In the genomic region with DNA sequence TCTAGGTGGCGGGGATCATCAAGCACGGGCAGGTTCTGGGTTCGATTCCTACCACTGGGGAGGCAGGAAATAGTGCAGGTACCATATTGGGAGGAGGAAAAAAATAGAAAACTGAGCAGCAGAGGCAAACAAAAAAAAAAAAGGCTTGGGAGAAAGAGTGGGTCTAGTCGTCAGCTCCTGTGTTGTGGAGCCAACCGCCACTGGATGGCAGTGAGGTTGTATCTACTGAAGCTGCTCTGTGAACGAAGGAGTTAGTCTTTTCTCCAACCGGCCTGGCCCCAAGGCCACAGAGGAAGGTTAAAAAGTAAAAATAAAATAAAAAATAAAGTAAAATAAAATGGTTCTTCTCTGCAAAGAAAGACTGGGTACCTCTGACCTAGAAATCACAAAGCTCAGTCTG, we compare ENCODE assay signal across 8 mouse cellular contexts. TPM values are rescaled to one million over a fixed set of nuclear protein-coding genes. Genes with fewer than 3 reads are reported as not detected.
DNase-seq lines count a peak whose midpoint lies in the region; ATAC-seq and TF ChIP-seq lines count a peak whose summit lies in the region.

No protein-coding gene starts in this region.

- no peaks in the 10 kb centered on the region for H3K9me3 ChIP-seq in intestine, embryonic 15.5 days
- no peaks in the 10 kb centered on the region for H3K9me3 ChIP-seq in intestine, embryonic 16.5 days (ENCODE audit: control insufficient read depth, low read length)
- no peaks in the 10 kb centered on the region for H3K9me3 ChIP-seq in forebrain, postnatal 0 days (ENCODE audit: low read length)

- H3K4me1 ChIP-seq in intestine, embryonic 15.5 days (replicated peaks), result peaks cover 27% of the 10 kb centered on the region
- H3K4me1 ChIP-seq in intestine, embryonic 16.5 days (ENCODE audit: control insufficient read depth, insufficient read depth, low read length), result peaks cover 18% of the 10 kb centered on the region
- peaks cover 7% of the 10 kb centered on the region; the same call in 1 of the 2 replicates for H3K4me1 ChIP-seq in forebrain, postnatal 0 days (ENCODE audit: insufficient read depth)

- WGBS in intestine, embryonic 15.5 days, result 71% methylated on average over 7 of the region's 7 CpGs
- 69% methylated on average over 7 of the region's 7 CpGs for WGBS in intestine, embryonic 16.5 days
- 62% methylated on average over 7 of the region's 7 CpGs for WGBS in forebrain, postnatal 0 days

- 0 out of 2 replicates have a peak overlapping the region, but pooled peaks have one; percentile 6 for H3K27ac ChIP-seq in intestine, embryonic 15.5 days
- no peak overlapping the region for H3K27ac ChIP-seq in intestine, embryonic 16.5 days (ENCODE audit: low read length)
- H3K27ac ChIP-seq in forebrain, postnatal 0 days (ENCODE audit: low read depth, low read length), result no peak overlapping the region

- no peak overlapping the region for H3K4me3 ChIP-seq in intestine, embryonic 15.5 days (replicated peaks)
- H3K4me3 ChIP-seq in intestine, embryonic 16.5 days (ENCODE audit: low read length), result no peak overlapping the region
- H3K4me3 ChIP-seq in forebrain, postnatal 0 days (ENCODE audit: low read depth, low read length), result no peak overlapping the region

- no peak overlapping the region for H3K9ac ChIP-seq in intestine, embryonic 15.5 days
- no peak overlapping the region for H3K9ac ChIP-seq in intestine, embryonic 16.5 days (ENCODE audit: low read depth, low read length)
- no peak overlapping the region for H3K9ac ChIP-seq in forebrain, postnatal 0 days

- no peaks in the 10 kb centered on the region for H3K36me3 ChIP-seq in intestine, embryonic 15.5 days
- H3K36me3 ChIP-seq in intestine, embryonic 16.5 days (ENCODE audit: control insufficient read depth, insufficient read depth, low read length), result no peaks in the 10 kb centered on the region
- no peaks in the 10 kb centered on the region for H3K36me3 ChIP-seq in forebrain, postnatal 0 days (ENCODE audit: insufficient read depth)

- DNase-seq in urinary bladder, postnatal 14 days (ENCODE audit: low spot score), result peak; percentile 38
- DNase-seq in urinary bladder, postnatal 4 days (ENCODE audit: low spot score in 2 of 2), result no peak
- DNase-seq in forebrain, postnatal 0 days, result peak; percentile 74
- peak; percentile 59 for DNase-seq in lung, postnatal 10 days
- no peak for DNase-seq in Muller cell, postnatal 12 days (ENCODE audit: inconsistent ontology term)

- H3K4me2 ChIP-seq in intestine, embryonic 15.5 days (replicated peaks), result no peak overlapping the region
- no peak overlapping the region for H3K4me2 ChIP-seq in intestine, embryonic 16.5 days (ENCODE audit: low read depth, low read length)
- no peak overlapping the region for H3K4me2 ChIP-seq in forebrain, postnatal 0 days (ENCODE audit: low read depth)

- TF ChIP-seq CTCF in forebrain, postnatal 0 days (IDR thresholded peaks at IDR 0.05; ENCODE audit: low read depth), result peak; percentile 72

- ATAC-seq in intestine, embryonic 15.5 days, result 0 out of 2 replicates have a peak, but pooled peaks have one; percentile 49
- ATAC-seq in intestine, embryonic 16.5 days, result no peak
- ATAC-seq in forebrain, postnatal 0 days, result peak; percentile 67
- ATAC-seq in megakaryocyte, adult 5-6 weeks (ENCODE audit: poor library complexity, severe bottlenecking), result no peak

- no peaks in the 10 kb centered on the region for H3K27me3 ChIP-seq in intestine, embryonic 15.5 days (replicated peaks)
- H3K27me3 ChIP-seq in intestine, embryonic 16.5 days (replicated peaks; ENCODE audit: control insufficient read depth, insufficient read depth, low read length), result no peaks in the 10 kb centered on the region
- no peaks in the 10 kb centered on the region for H3K27me3 ChIP-seq in forebrain, postnatal 0 days (ENCODE audit: insufficient read depth, low read length)

RNA-seq across cellular contexts. Expression of a gene that starts 39.2 kb away (rescaled TPM):
- polyA plus RNA-seq in intestine, embryonic 15.5 days (2015; fragmentation: Nextera tagmentation; extraction: Ambion mirVana), result 29.6 and 30.8 TPM in 2 replicates
- polyA plus RNA-seq in intestine, embryonic 16.5 days (2015; fragmentation: Nextera tagmentation; extraction: Ambion mirVana), result 20.9 and 24.8 TPM in 2 replicates
- 112 and 117 TPM in 2 replicates for total RNA-seq in forebrain, postnatal 0 days (2014; rRNA removed)
- 36.1 and 50.2 TPM in 2 replicates for polyA plus RNA-seq in forebrain, postnatal 0 days (2015; fragmentation: Nextera tagmentation; extraction: Ambion mirVana)
- total RNA-seq in megakaryocyte, adult 5-6 weeks (2015), result 67.7 and 93.8 TPM in 2 replicates
- total RNA-seq in megakaryocyte, adult 5-6 weeks (2017), result 56.5 and 69.6 TPM in 2 replicates

Comparison
In these comparisons a context has a peak if more than half of its experiments do, and no peak if none do; other contexts are left out.
1. ATAC-seq: peak in intestine, embryonic 15.5 days (single experiment) and forebrain, postnatal 0 days (single experiment); none in intestine, embryonic 16.5 days (single experiment) and megakaryocyte, adult 5-6 weeks (single experiment).
2. DNase-seq: peak in urinary bladder, postnatal 14 days (single experiment), forebrain, postnatal 0 days (single experiment) and lung, postnatal 10 days (single experiment); none in urinary bladder, postnatal 4 days (0 of 2) and Muller cell, postnatal 12 days (single experiment).